Mouse (Mus musculus) spleen, adult 2 months (tissue): Measurements from ENCODE around the gene Pstpip1.

Source experiments
- CTCF ChIP-seq: fragments of 200-500 bp; IDR thresholded peaks from 2 replicates; pipeline ENCODE4 v1.5.1; 2011; ENCODE audit warnings: mild to moderate bottlenecking, inconsistent platforms; ENCODE audit not compliant: insufficient read depth, insufficient read length, insufficient replicate concordance; ENCODE audit errors: extremely low read depth
- POLR2A ChIP-seq: fragments of 200-500 bp; IDR thresholded peaks from 2 replicates; pipeline ENCODE4 v1.6.1; 2011; ENCODE audit warnings: low read depth, low read length, inconsistent platforms

DNA sequence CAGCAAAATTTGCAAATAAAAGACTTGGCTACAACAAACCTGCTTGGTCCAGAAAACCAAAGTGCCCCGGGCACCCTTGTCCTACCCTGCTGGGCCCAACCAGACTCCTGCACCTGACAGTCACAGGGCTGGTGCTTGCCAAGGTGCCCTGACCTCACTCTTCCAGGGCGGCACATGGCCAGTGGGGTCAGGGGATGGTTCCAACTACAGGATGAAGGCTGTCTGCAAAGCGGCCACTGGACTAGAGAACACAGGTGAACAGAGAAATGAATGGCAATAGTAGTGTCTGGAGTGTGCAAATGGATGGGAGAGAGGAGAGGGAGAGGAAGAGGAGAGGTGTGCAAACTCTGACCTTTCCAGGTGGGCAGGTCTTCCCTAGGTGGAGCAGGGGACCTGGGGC lies 40.2 kb downstream of the Pstpip1 start:
- TF ChIP-seq CTCF = no peak
- TF ChIP-seq POLR2A = no peak
